Mouse (Mus musculus): ENCODE measurements around the gene Gm49027. TPM values are rescaled to one million over a fixed set of nuclear protein-coding genes. Genes with fewer than 3 reads are reported as not detected.
"Not testable (repeated sequence)": the region's sequence is repeated elsewhere in the genome, so short reads cannot be mapped to it uniquely, and the experiment has no call there.

The Gm49027 gene
- polyA plus RNA-seq, 1 experiment from 2014 or later, result 0.45 TPM

GRCm38 (mm10) chr5:123514871-123515270, 10.4 kb downstream of the Gm49027 start:
- Histone ChIP-seq H3K36me3 (ENCODE audit: control insufficient read depth, insufficient read depth, low read length) (no peaks in the 10 kb centered on the region), H3K4me1 (replicated peaks; ENCODE audit: control insufficient read depth, insufficient read depth, low read length) (no peaks in the 10 kb centered on the region), H3K9ac (ENCODE audit: low read length) (no peak overlapping the region), H3K27me3 (ENCODE audit: control insufficient read depth, insufficient read depth, low read length) (no peaks in the 10 kb centered on the region), H3K4me2 (ENCODE audit: low read depth, low read length, severe bottlenecking) (no peak overlapping the region), H3K9me3 (ENCODE audit: control insufficient read depth, low read length) (no peaks in the 10 kb centered on the region), H3K27ac (ENCODE audit: low read depth, low read length) (no peak overlapping the region), H3K4me3 (ENCODE audit: low read depth, low read length) (no peak overlapping the region)
- ATAC-seq (replicated peaks; ENCODE audit: low FRiP score) (no peak), DNase-seq (ENCODE audit: low spot score) (no peak)
- WGBS, result 92% methylated on average over 5 of the region's 5 CpGs

- H3K4me3 ChIP-seq (ENCODE audit: low read depth, low read length), result no peak overlapping the region
- H3K9ac ChIP-seq (ENCODE audit: low read length), result no peak overlapping the region
- no peak for ATAC-seq (replicated peaks; ENCODE audit: low FRiP score)
- no peak for DNase-seq (ENCODE audit: low spot score)
- no peaks in the 10 kb centered on the region for H3K27me3 ChIP-seq (ENCODE audit: control insufficient read depth, insufficient read depth, low read length)
- no peaks in the 10 kb centered on the region for H3K36me3 ChIP-seq (ENCODE audit: control insufficient read depth, insufficient read depth, low read length)
- H3K27ac ChIP-seq (ENCODE audit: low read depth, low read length), result no peak overlapping the region
- no peak overlapping the region for H3K4me2 ChIP-seq (ENCODE audit: low read depth, low read length, severe bottlenecking)
- WGBS, result 79% methylated on average over 3 of the region's 3 CpGs
- H3K9me3 ChIP-seq (ENCODE audit: control insufficient read depth, low read length), result no peaks in the 10 kb centered on the region
- H3K4me1 ChIP-seq (replicated peaks; ENCODE audit: control insufficient read depth, insufficient read depth, low read length), result peaks cover 2% of the 10 kb centered on the region; the same call in 1 of the 2 replicates
These were observed 13.2 kb downstream of the Gm49027 start for GRCm38 (mm10) chr5:123512102-123512501.

GRCm38 (mm10) chr5:123511426-123511825, 13.9 kb downstream of the Gm49027 start:
- not testable (repeated sequence) for DNase-seq (ENCODE audit: low spot score); H3K27ac ChIP-seq (ENCODE audit: low read depth, low read length); H3K9me3 ChIP-seq (ENCODE audit: control insufficient read depth, low read length); H3K27me3 ChIP-seq (ENCODE audit: control insufficient read depth, insufficient read depth, low read length); H3K4me2 ChIP-seq (ENCODE audit: low read depth, low read length, severe bottlenecking); H3K4me1 ChIP-seq (replicated peaks; ENCODE audit: control insufficient read depth, insufficient read depth, low read length); H3K4me3 ChIP-seq (ENCODE audit: low read depth, low read length); ATAC-seq (replicated peaks; ENCODE audit: low FRiP score); H3K36me3 ChIP-seq (ENCODE audit: control insufficient read depth, insufficient read depth, low read length); H3K9ac ChIP-seq (ENCODE audit: low read length)
- WGBS, result 76% methylated on average over 3 of the region's 3 CpGs

GRCm38 (mm10) chr5:123510160-123510559, 15.1 kb downstream of the Gm49027 start, which contains the start of gene B3gnt4:
TSS of gene B3gnt4 (plus strand) at chr5:123510460.
- Histone ChIP-seq H3K9me3 (ENCODE audit: control insufficient read depth, low read length) (no peaks in the 10 kb centered on the region), H3K4me3 (ENCODE audit: low read depth, low read length) (no peak within 1 kb of the TSS), H3K36me3 (ENCODE audit: control insufficient read depth, insufficient read depth, low read length) (no peaks in the 10 kb centered on the region), H3K4me1 (replicated peaks; ENCODE audit: control insufficient read depth, insufficient read depth, low read length) (peaks cover 2% of the 10 kb centered on the region; the same call in 1 of the 2 replicates), H3K27ac (ENCODE audit: low read depth, low read length) (no peak within 1 kb of the TSS), H3K4me2 (ENCODE audit: low read depth, low read length, severe bottlenecking) (peak within 1 kb of the TSS; percentile 71; the same call in 1 of the 2 replicates), H3K27me3 (ENCODE audit: control insufficient read depth, insufficient read depth, low read length) (no peaks in the 10 kb centered on the region), H3K9ac (ENCODE audit: low read length) (no peak within 1 kb of the TSS)
- ATAC-seq (replicated peaks; ENCODE audit: low FRiP score) (no peak), DNase-seq (ENCODE audit: low spot score) (no peak)
- 90% methylated on average over 5 of the region's 5 CpGs for WGBS

GRCm38 (mm10) chr5:123508921-123509320, 16.4 kb downstream of the Gm49027 start:
- H3K4me1 ChIP-seq (replicated peaks; ENCODE audit: control insufficient read depth, insufficient read depth, low read length), result peaks cover 2% of the 10 kb centered on the region; the same call in 1 of the 2 replicates
- no peaks in the 10 kb centered on the region for H3K9me3 ChIP-seq (ENCODE audit: control insufficient read depth, low read length)
- H3K27ac ChIP-seq (ENCODE audit: low read depth, low read length), result no peak overlapping the region
- peak overlapping the region; percentile 68 for H3K9ac ChIP-seq (ENCODE audit: low read length)
- H3K27me3 ChIP-seq (ENCODE audit: control insufficient read depth, insufficient read depth, low read length), result no peaks in the 10 kb centered on the region
- peak overlapping the region; percentile 48 for H3K4me3 ChIP-seq (ENCODE audit: low read depth, low read length)
- WGBS, result 8% methylated on average over 12 of the region's 12 CpGs
- H3K36me3 ChIP-seq (ENCODE audit: control insufficient read depth, insufficient read depth, low read length), result no peaks in the 10 kb centered on the region
- ATAC-seq (replicated peaks; ENCODE audit: low FRiP score) (no peak), DNase-seq (ENCODE audit: low spot score) (no peak)
- H3K4me2 ChIP-seq (ENCODE audit: low read depth, low read length, severe bottlenecking), result peak overlapping the region; percentile 71

GRCm38 (mm10) chr5:123507936-123508723, 17.2 kb downstream of the Gm49027 start:
- Histone ChIP-seq H3K4me3 (ENCODE audit: low read depth, low read length) (peak overlapping the region; percentile 48), H3K27ac (ENCODE audit: low read depth, low read length) (no peak overlapping the region), H3K9me3 (ENCODE audit: control insufficient read depth, low read length) (no peaks in the 10 kb centered on the region), H3K27me3 (ENCODE audit: control insufficient read depth, insufficient read depth, low read length) (no peaks in the 10 kb centered on the region), H3K9ac (ENCODE audit: low read length) (peak overlapping the region; percentile 68), H3K4me1 (replicated peaks; ENCODE audit: control insufficient read depth, insufficient read depth, low read length) (peaks cover 2% of the 10 kb centered on the region; the same call in 1 of the 2 replicates), H3K36me3 (ENCODE audit: control insufficient read depth, insufficient read depth, low read length) (no peaks in the 10 kb centered on the region), H3K4me2 (ENCODE audit: low read depth, low read length, severe bottlenecking) (peak overlapping the region; percentile 71)
- DNase-seq (ENCODE audit: low spot score) (peak; percentile 95), ATAC-seq (replicated peaks; ENCODE audit: low FRiP score) (peak; percentile 92)
- WGBS, result under 1% methylated on average over 59 of the region's 59 CpGs

- H3K36me3 ChIP-seq (ENCODE audit: control insufficient read depth, insufficient read depth, low read length), result no peaks in the 10 kb centered on the region
- H3K4me2 ChIP-seq (ENCODE audit: low read depth, low read length, severe bottlenecking), result no peak overlapping the region
- H3K9ac ChIP-seq (ENCODE audit: low read length), result no peak overlapping the region
- H3K4me3 ChIP-seq (ENCODE audit: low read depth, low read length), result no peak overlapping the region
- no peaks in the 10 kb centered on the region for H3K9me3 ChIP-seq (ENCODE audit: control insufficient read depth, low read length)
- ATAC-seq (replicated peaks; ENCODE audit: low FRiP score) (no peak), DNase-seq (ENCODE audit: low spot score) (no peak)
- H3K27ac ChIP-seq (ENCODE audit: low read depth, low read length), result no peak overlapping the region
- H3K27me3 ChIP-seq (ENCODE audit: control insufficient read depth, insufficient read depth, low read length), result no peaks in the 10 kb centered on the region
- no peaks in the 10 kb centered on the region for H3K4me1 ChIP-seq (replicated peaks; ENCODE audit: control insufficient read depth, insufficient read depth, low read length)
- 86% methylated on average over 4 of the region's 4 CpGs for WGBS
These were observed 23.3 kb downstream of the Gm49027 start for GRCm38 (mm10) chr5:123501973-123502372.

- DNase-seq (ENCODE audit: low spot score), result no peak
- H3K9ac ChIP-seq (ENCODE audit: low read length), result no peak overlapping the region
- 57% methylated on average over 4 of the region's 4 CpGs for WGBS
- no peaks in the 10 kb centered on the region for H3K4me1 ChIP-seq (replicated peaks; ENCODE audit: control insufficient read depth, insufficient read depth, low read length)
- H3K4me3 ChIP-seq (ENCODE audit: low read depth, low read length), result no peak overlapping the region
- no peaks in the 10 kb centered on the region for H3K9me3 ChIP-seq (ENCODE audit: control insufficient read depth, low read length)
- H3K27me3 ChIP-seq (ENCODE audit: control insufficient read depth, insufficient read depth, low read length), result no peaks in the 10 kb centered on the region
- no peak overlapping the region for H3K27ac ChIP-seq (ENCODE audit: low read depth, low read length)
- H3K4me2 ChIP-seq (ENCODE audit: low read depth, low read length, severe bottlenecking), result no peak overlapping the region
- no peaks in the 10 kb centered on the region for H3K36me3 ChIP-seq (ENCODE audit: control insufficient read depth, insufficient read depth, low read length)
- ATAC-seq (replicated peaks; ENCODE audit: low FRiP score), result no peak
These were observed 25.6 kb downstream of the Gm49027 start for GRCm38 (mm10) chr5:123499717-123500116.

- no peak overlapping the region for H3K4me3 ChIP-seq (ENCODE audit: low read depth, low read length)
- no peak overlapping the region for H3K4me2 ChIP-seq (ENCODE audit: low read depth, low read length, severe bottlenecking)
- no peaks in the 10 kb centered on the region for H3K27me3 ChIP-seq (ENCODE audit: control insufficient read depth, insufficient read depth, low read length)
- ATAC-seq (replicated peaks; ENCODE audit: low FRiP score) (no peak), DNase-seq (ENCODE audit: low spot score) (no peak)
- H3K4me1 ChIP-seq (replicated peaks; ENCODE audit: control insufficient read depth, insufficient read depth, low read length), result peaks cover 6% of the 10 kb centered on the region; the same call in 1 of the 2 replicates
- no peaks in the 10 kb centered on the region for H3K9me3 ChIP-seq (ENCODE audit: control insufficient read depth, low read length)
- H3K27ac ChIP-seq (ENCODE audit: low read depth, low read length), result no peak overlapping the region
- WGBS, result 74% methylated on average over 9 of the region's 9 CpGs
- no peak overlapping the region for H3K9ac ChIP-seq (ENCODE audit: low read length)
- no peaks in the 10 kb centered on the region for H3K36me3 ChIP-seq (ENCODE audit: control insufficient read depth, insufficient read depth, low read length)
These were observed 35.4 kb downstream of the Gm49027 start for GRCm38 (mm10) chr5:123489935-123490334.

All from forebrain, embryonic 11.5 days (tissue).